Mouse (Mus musculus) embryonic fibroblast, embryonic 13.5 days (primary cell): ENCODE measurements at regions not wholly inside any gene's neighbourhood (a gene's known extent, or its start where the extent isn't known, plus 50 kb on each side); places are given as distances from the start of the nearest gene placed in this dataset.

Source experiments
- H3K27ac ChIP-seq: 2 replicates; pipeline ENCODE4 v1.5.1; 2012; ENCODE audit warnings: low read length, control low read depth, inconsistent platforms; ENCODE audit not compliant: insufficient read depth
- H3K4me1 ChIP-seq: 2 replicates; pipeline ENCODE4 v1.6.1; 2011; ENCODE audit warnings: low read length; ENCODE audit not compliant: control insufficient read depth, insufficient read depth
- H3K4me3 ChIP-seq: 2 replicates; pipeline ENCODE4 v1.5.1; 2011; ENCODE audit warnings: mild to moderate bottlenecking, control low read depth, low read length; ENCODE audit not compliant: insufficient read depth
- CTCF ChIP-seq: IDR thresholded peaks from 2 replicates; pipeline ENCODE4 v1.5.1; 2011; ENCODE audit warnings: mild to moderate bottlenecking, control low read depth, low read length, moderate library complexity, borderline replicate concordance; ENCODE audit not compliant: insufficient read depth
- POLR2A ChIP-seq: IDR thresholded peaks from 2 replicates; pipeline ENCODE4 v1.6.1; 2011; ENCODE audit warnings: low read depth, mild to moderate bottlenecking, control low read depth, low read length, moderate library complexity

- Histone ChIP-seq H3K4me1 (peaks cover 3% of the 10 kb centered on the region; the same call in 1 of the 2 replicates), H3K4me3 (no peak overlapping the region), H3K27ac (peak overlapping the region; percentile 56)
- TF ChIP-seq POLR2A (no peak), CTCF (no peak)
These were observed 257.5 kb upstream of the Prickle1 start for GRCm38 (mm10) chr15:93853221-93853620.

- Histone ChIP-seq H3K4me1 (peaks cover 3% of the 10 kb centered on the region; the same call in 1 of the 2 replicates), H3K27ac (no peak overlapping the region), H3K4me3 (no peak overlapping the region)
- TF ChIP-seq POLR2A (no peak), CTCF (no peak)
These were observed 256.4 kb upstream of the Prickle1 start for GRCm38 (mm10) chr15:93852126-93852525.

- no peak overlapping the region for H3K27ac ChIP-seq
- H3K4me1 ChIP-seq, result peaks cover 3% of the 10 kb centered on the region; the same call in 1 of the 2 replicates
- no peak overlapping the region for H3K4me3 ChIP-seq
- TF ChIP-seq POLR2A (no peak), CTCF (no peak)
These were observed 254.7 kb upstream of the Prickle1 start for GRCm38 (mm10) chr15:93850388-93850787.

- H3K4me1 ChIP-seq, result peaks cover 3% of the 10 kb centered on the region; the same call in 1 of the 2 replicates
- H3K27ac ChIP-seq, result no peak overlapping the region
- TF ChIP-seq CTCF (no peak), POLR2A (no peak)
- no peak overlapping the region for H3K4me3 ChIP-seq
These were observed 253.1 kb upstream of the Prickle1 start for GRCm38 (mm10) chr15:93848830-93849229.

GRCm38 (mm10) chr15:93846797-93847196 lies 251.1 kb upstream of the Prickle1 start:
- TF ChIP-seq CTCF (no peak), POLR2A (no peak)
- no peak overlapping the region for H3K4me3 ChIP-seq

GRCm38 (mm10) chr15:93845801-93846200 lies 250.1 kb upstream of the Prickle1 start:
- H3K4me3 ChIP-seq, result no peak overlapping the region
- H3K4me1 ChIP-seq, result peaks cover 3% of the 10 kb centered on the region; the same call in 1 of the 2 replicates
- H3K27ac ChIP-seq, result no peak overlapping the region
- TF ChIP-seq POLR2A (no peak), CTCF (no peak)

More at GRCm38 (mm10) chr15:93846797-93847196, 251.1 kb upstream of the Prickle1 start:
- H3K27ac ChIP-seq, result no peak overlapping the region
- peaks cover 3% of the 10 kb centered on the region; the same call in 1 of the 2 replicates for H3K4me1 ChIP-seq

GRCm38 (mm10) chr15:93832956-93833355 lies 237.3 kb upstream of the Prickle1 start:
- H3K27ac ChIP-seq, result no peak overlapping the region
- TF ChIP-seq CTCF, result no peak
- no peak for TF ChIP-seq POLR2A
- no peaks in the 10 kb centered on the region for H3K4me1 ChIP-seq
- H3K4me3 ChIP-seq, result no peak overlapping the region

GRCm38 (mm10) chr15:93832431-93832936 lies 236.8 kb upstream of the Prickle1 start:
- no peaks in the 10 kb centered on the region for H3K4me1 ChIP-seq
- TF ChIP-seq CTCF (no peak), POLR2A (no peak)
- H3K4me3 ChIP-seq, result no peak overlapping the region
- no peak overlapping the region for H3K27ac ChIP-seq

- no peak overlapping the region for H3K27ac ChIP-seq
- no peak overlapping the region for H3K4me3 ChIP-seq
- H3K4me1 ChIP-seq, result no peaks in the 10 kb centered on the region
- no peak for TF ChIP-seq POLR2A
- no peak for TF ChIP-seq CTCF
These were observed 235.5 kb upstream of the Prickle1 start for GRCm38 (mm10) chr15:93831148-93831547.

GRCm38 (mm10) chr15:93824729-93825694 lies 229.3 kb upstream of the Prickle1 start:
- no peak for TF ChIP-seq POLR2A
- TF ChIP-seq CTCF, result no peak
- Histone ChIP-seq H3K4me3 (no peak overlapping the region), H3K4me1 (peaks cover 6% of the 10 kb centered on the region), H3K27ac (0 out of 2 replicates have a peak overlapping the region, but pooled peaks have one; percentile 1)
